Mouse (Mus musculus): ENCODE measurements at regions not wholly inside any gene's neighbourhood (a gene's known extent, or its start where the extent isn't known, plus 50 kb on each side); places are given as distances from the start of the nearest gene placed in this dataset.

GRCm38 (mm10) chr10:125725077-125725680 is 240.8 kb upstream of the Lrig3 start:
- TF ChIP-seq MAX (IDR thresholded peaks at IDR 0.05) (no peak), CTCF (IDR thresholded peaks at IDR 0.05; ENCODE audit: control insufficient read depth, insufficient read depth, insufficient read length) (no peak), USF1 (IDR thresholded peaks at IDR 0.05; ENCODE audit: low read depth) (no peak), MYOD1 (IDR thresholded peaks at IDR 0.05; ENCODE audit: control insufficient read depth, insufficient read length, low read depth) (no peak), CEBPB (IDR thresholded peaks at IDR 0.05; ENCODE audit: low read depth) (no peak)

All from C2C12 (cell line).